Mouse (Mus musculus) ovary, postnatal 14 days (tissue): Measurements from ENCODE around the gene Wdr60.

Experiments used
- DNase-seq: peaks from one replicate; pipeline ENCODE4 v3.0.0; 2022; ENCODE audit warnings: low spot score

Gene Wdr60

GRCm38 (mm10) chr12:116182376-116182775, 80.4 kb downstream of the Wdr60 start:
- no peak for DNase-seq

GRCm38 (mm10) chr12:116181436-116182050, 81.3 kb downstream of the Wdr60 start:
- no peak for DNase-seq

GRCm38 (mm10) chr12:116176930-116177329, 85.9 kb downstream of the Wdr60 start:
- no peak for DNase-seq

GRCm38 (mm10) chr12:116169666-116170065, 93.2 kb downstream of the Wdr60 start:
- no peak for DNase-seq

- DNase-seq: no peak
These were observed 97.5 kb downstream of the Wdr60 start for GRCm38 (mm10) chr12:116165368-116165767.

GRCm38 (mm10) chr12:116159695-116160094, 103.1 kb downstream of the Wdr60 start:
- DNase-seq: no peak

GRCm38 (mm10) chr12:116159223-116159622, 103.6 kb downstream of the Wdr60 start:
- DNase-seq: no peak

- no peak for DNase-seq
These were observed 105.9 kb downstream of the Wdr60 start for GRCm38 (mm10) chr12:116156792-116157532.
